In the genomic region with DNA sequence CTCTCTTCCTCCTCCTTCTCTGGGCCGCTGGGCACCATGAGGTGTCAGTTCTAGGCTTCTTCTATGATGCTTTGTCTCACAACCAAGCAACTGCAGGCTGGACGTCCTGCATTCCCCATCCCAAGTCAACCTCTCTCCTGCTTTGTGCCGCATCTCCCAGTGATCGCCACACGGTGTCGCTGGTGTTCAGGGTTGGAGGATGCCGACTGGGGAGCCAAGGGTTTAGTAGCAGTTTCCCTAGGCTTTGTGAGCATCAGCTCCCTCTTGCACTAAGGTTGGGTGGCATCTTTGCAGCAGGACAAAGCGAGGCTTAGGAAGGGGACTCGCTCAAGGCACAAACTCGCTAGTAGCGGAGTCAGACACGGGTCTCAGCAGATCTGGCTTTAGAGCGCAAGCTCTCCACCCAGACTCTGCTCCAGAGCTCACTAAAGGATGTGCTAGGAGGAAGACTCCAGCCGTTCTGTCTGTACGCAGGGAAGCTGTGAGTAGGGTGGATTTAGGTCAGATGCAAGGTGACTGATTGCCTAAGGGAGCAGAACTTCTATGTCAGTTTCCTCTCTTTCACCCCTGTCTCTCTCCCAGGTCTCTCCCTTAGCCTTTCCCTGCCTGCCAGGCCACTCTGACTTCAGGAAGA, we compare ENCODE assay signal across 8 mouse cellular contexts. TPM values are rescaled to one million over a fixed set of nuclear protein-coding genes. Genes with fewer than 3 reads are reported as not detected.
DNase-seq lines count a peak whose midpoint lies in the region; ATAC-seq and TF ChIP-seq lines count a peak whose summit lies in the region.

No protein-coding gene starts in this region.

- in situ Hi-C loops in Patski (cut with MboI; ENCODE audit: low pct_unique_long_range_greater_than_20kb) = loop anchor here (5.0 kb wide), 1 partner anchor 37 kb away; the partner anchor contains the start of gene Fbxo6

- H3K9ac ChIP-seq in hindbrain, embryonic 13.5 days = peak overlapping the region; percentile 55

- H3K4me1 ChIP-seq in hindbrain, embryonic 13.5 days (replicated peaks) = peaks cover 21% of the 10 kb centered on the region

- H3K27me3 ChIP-seq in Patski = no peaks in the 10 kb centered on the region
- H3K27me3 ChIP-seq in hindbrain, embryonic 13.5 days = no peaks in the 10 kb centered on the region

- TF ChIP-seq CTCF in Patski (IDR thresholded peaks at IDR 0.05) = no peak

- peak overlapping the region; percentile 83 for H3K27ac ChIP-seq in hindbrain, embryonic 13.5 days

- DNase-seq in Patski (ENCODE audit: low read depth, low spot score) = peak; percentile 31
- peak; percentile 94 to 97 for DNase-seq in cerebellum, postnatal 14 days
- DNase-seq in frontal cortex, postnatal 25 days (ENCODE audit: low spot score in 2 of 2) = peak; percentile 56 to 75
- DNase-seq in layer of hippocampus, postnatal 10 days (ENCODE audit: low spot score in 2 of 2) = peak; percentile 94
- DNase-seq in lung, postnatal 14 days = peak; percentile 90
- peak; percentile 83 for DNase-seq in ovary, postnatal 36 days (ENCODE audit: low spot score)
- DNase-seq in thymus, postnatal 10 days (ENCODE audit: low spot score in 2 of 2) = peak; percentile 75 to 87

- POLR2A ChIA-PET in Patski (lab: Charles Lee) = interaction anchor here (1.0 to 2.0 kb wide), 2 partner anchors 24 to 55 kb away, joined by 4 to 9 read pairs; no protein-coding TSS in a partner anchor

- CTCF ChIA-PET in Patski (lab: Charles Lee) = interaction anchor here (0.8 to 7.1 kb wide), 16 partner anchors 9 to 54 kb away, joined by 3 to 76 read pairs (median 6); partner anchors contain the start of genes Fbxo2, Fbxo44 and Fbxo6

- H3K36me3 ChIP-seq in hindbrain, embryonic 13.5 days = peaks cover 39% of the 10 kb centered on the region

- no peak for ATAC-seq in Patski
- ATAC-seq in hindbrain, embryonic 13.5 days (ENCODE audit: low FRiP score) = peak; percentile 72

- 0 out of 2 replicates have a peak, but pooled peaks cover 3% of the 10 kb centered on the region for H3K9me3 ChIP-seq in hindbrain, embryonic 13.5 days

- H3K4me3 ChIP-seq in hindbrain, embryonic 13.5 days = no peak overlapping the region

- WGBS in hindbrain, embryonic 13.5 days = 5% methylated on average over 15 of the region's 15 CpGs

- H3K4me2 ChIP-seq in hindbrain, embryonic 13.5 days = peak overlapping the region; percentile 27; the same call in 1 of the 2 replicates

RNA-seq across cellular contexts. Expression of gene Mad2l2, which starts 15.3 kb away (rescaled TPM):
- 46.0 TPM for polyA plus RNA-seq in Patski (2021)
- 118 and 127 TPM in 2 replicates for polyA plus RNA-seq in hindbrain, embryonic 13.5 days (2015; fragmentation: Nextera tagmentation; extraction: Ambion mirVana)
- 10 to 100 TPM; 24.1 to 26.5 TPM for total RNA-seq in layer of hippocampus, postnatal 10 days (2021)

RNA-seq across cellular contexts. Expression of gene Draxin, which starts 15.6 kb away (rescaled TPM):
- 0.30 TPM for polyA plus RNA-seq in Patski (2021)
- 17.2 and 20.9 TPM in 2 replicates for polyA plus RNA-seq in hindbrain, embryonic 13.5 days (2015; fragmentation: Nextera tagmentation; extraction: Ambion mirVana)
- 10 to 100 TPM in 1 of 2 experiments, 1 to 10 TPM in 1; 9.9 to 10.8 TPM for total RNA-seq in layer of hippocampus, postnatal 10 days (2021)

RNA-seq across cellular contexts. Expression of gene Agtrap, which starts 27.0 kb away (rescaled TPM):
- polyA plus RNA-seq in Patski (2021) = 23.8 TPM
- 7.6 and 8.4 TPM in 2 replicates for polyA plus RNA-seq in hindbrain, embryonic 13.5 days (2015; fragmentation: Nextera tagmentation; extraction: Ambion mirVana)
- total RNA-seq in layer of hippocampus, postnatal 10 days (2021) = 1 to 10 TPM; 5.5 to 7.3 TPM

RNA-seq across cellular contexts. Expression of gene Fbxo6, which starts 37.1 kb away (rescaled TPM):
- polyA plus RNA-seq in Patski (2021) = 68.4 TPM
- 15.7 and 16.0 TPM in 2 replicates for polyA plus RNA-seq in hindbrain, embryonic 13.5 days (2015; fragmentation: Nextera tagmentation; extraction: Ambion mirVana)
- 10 to 100 TPM; 22.6 to 26.3 TPM for total RNA-seq in layer of hippocampus, postnatal 10 days (2021)

RNA-seq across cellular contexts. Expression of gene Fbxo44, which starts 45.4 kb away (rescaled TPM):
- 29.7 TPM for polyA plus RNA-seq in Patski (2021)
- polyA plus RNA-seq in hindbrain, embryonic 13.5 days (2015; fragmentation: Nextera tagmentation; extraction: Ambion mirVana) = 91.2 and 98.2 TPM in 2 replicates
- 10 to 100 TPM; 86.6 to 87.7 TPM for total RNA-seq in layer of hippocampus, postnatal 10 days (2021)

Comparison
In these comparisons a context has a peak if more than half of its experiments do, and no peak if none do; other contexts are left out.
1. DNase-seq: peak in every context shown above with its lines; median percentile 96 in cerebellum, postnatal 14 days; 94 in layer of hippocampus, postnatal 10 days; 90 in lung, postnatal 14 days; 83 in ovary, postnatal 36 days; 81 in thymus, postnatal 10 days; 66 in frontal cortex, postnatal 25 days; 31 in Patski.
2. RNA of gene Draxin, which starts 15.6 kb away (polyA plus RNA-seq): 17.2 to 20.9 TPM in hindbrain, embryonic 13.5 days; 0.30 TPM in Patski (single experiment); every median in the first group is over 10 times any median in the second.